Mouse (Mus musculus): ENCODE results near the gene Dmxl2.

DNA sequence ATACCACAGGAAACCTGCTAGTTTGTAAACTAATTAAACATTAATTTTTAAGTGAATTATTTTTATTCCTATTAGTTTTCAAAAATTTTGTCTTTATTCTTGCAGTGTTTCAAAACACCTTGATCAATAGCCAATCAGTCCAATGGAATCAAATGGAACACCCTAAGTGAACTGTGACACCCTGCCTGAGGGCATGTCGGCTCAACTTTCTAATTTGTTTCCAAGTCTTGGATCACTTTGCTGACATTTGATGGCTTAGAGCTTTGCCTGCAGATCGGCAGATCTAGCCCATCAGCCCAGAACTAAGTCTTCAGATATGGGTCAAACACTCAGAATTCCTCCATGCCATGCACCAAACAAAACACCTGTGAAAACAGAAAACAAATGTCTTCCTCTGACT lies 14.6 kb upstream of the Dmxl2 start:
- TF ChIP-seq EP300 (IDR thresholded peaks at IDR 0.05; ENCODE audit: low read depth) (no peak), CTCF (IDR thresholded peaks at IDR 0.05; ENCODE audit: low read depth) (no peak)

All from heart, postnatal 0 days (tissue).